Comparison of ENCODE assay signal across 12 mouse cellular contexts in genomic region chr5:125235398-125235797, GRCm38 (mm10). TPM values are rescaled to one million over a fixed set of nuclear protein-coding genes. Genes with fewer than 3 reads are reported as not detected.
A peak's percentile ranks its signal among the peaks of the same experiment; 100 is the strongest.
DNase-seq lines count a peak whose midpoint lies in the region; TF ChIP-seq lines count a peak whose summit lies in the region.
"Had no signal": no experiment of that assay in that cellular context is flagged by ENCODE, and none has a peak within 500 bp of the region (broad histone marks: within the 10 kb centered on the region; RNA-seq: fewer than 3 reads in every experiment).

No protein-coding gene starts in this region.

- no peak overlapping the region for H3K4me3 ChIP-seq in kidney, adult 2 months (ENCODE audit: insufficient read depth, low read depth, low read length)
- no peak overlapping the region for H3K4me3 ChIP-seq in MEL (ENCODE audit: control insufficient read depth in 1 of 2, insufficient read depth in 1 of 2, low read depth in 2 of 2, low read length in 2 of 2)
- H3K4me3 ChIP-seq: embryonic facial prominence, embryonic 10.5 days; limb, embryonic 12.5 days had no signal

- TF ChIP-seq EP300 in MEL (IDR thresholded peaks at IDR 0.05; ENCODE audit: low read depth in 1 of 2, low read length in 2 of 2), result no peak

- no peak overlapping the region for H3K9ac ChIP-seq in MEL (ENCODE audit: control insufficient read depth, low read depth, low read length, poor library complexity, severe bottlenecking)
- H3K9ac ChIP-seq: limb, embryonic 12.5 days had no signal

- TF ChIP-seq POLR2A in kidney, adult 2 months (IDR thresholded peaks at IDR 0.05; ENCODE audit: low read depth, low read length), result no peak
- no peak for TF ChIP-seq POLR2A in MEL (IDR thresholded peaks at IDR 0.05; ENCODE audit: control insufficient read depth in 1 of 2, insufficient read depth in 1 of 2, low read depth in 1 of 2, low read length in 2 of 2, poor library complexity in 1 of 2)

- peak; percentile 71 for TF ChIP-seq RAD21 in MEL (IDR thresholded peaks at IDR 0.05; ENCODE audit: low read depth, low read length)

- no peaks in the 10 kb centered on the region for H3K9me3 ChIP-seq in MEL (replicated peaks; ENCODE audit: insufficient read depth, low read length)
- H3K9me3 ChIP-seq: embryonic facial prominence, embryonic 10.5 days had no signal

- H3K27me3 ChIP-seq in kidney, adult 2 months (replicated peaks; ENCODE audit: control insufficient read depth, insufficient read depth, low read length), result no peaks in the 10 kb centered on the region
- H3K27me3 ChIP-seq in MEL (ENCODE audit: control insufficient read depth in 1 of 2, insufficient read depth in 2 of 2, low read length in 2 of 2), result no peaks in the 10 kb centered on the region
- H3K27me3 ChIP-seq: limb, embryonic 12.5 days had no signal

- no peaks in the 10 kb centered on the region for H3K4me1 ChIP-seq in kidney, adult 2 months (ENCODE audit: control insufficient read depth, insufficient read depth, low read length)
- H3K4me1 ChIP-seq in MEL (ENCODE audit: control insufficient read depth in 1 of 2, insufficient read depth in 2 of 2, low read length in 2 of 2), result peaks cover 0 to 4% of the 10 kb centered on the region in 2 experiments; a peak in 1 of 4 replicates
- H3K4me1 ChIP-seq: limb, embryonic 12.5 days had no signal

- no peak for DNase-seq in kidney, adult 2 months
- DNase-seq in kidney, postnatal 4 days, result no peak
- DNase-seq in lung, postnatal 36 days, result peak; percentile 24
- DNase-seq in lung, postnatal 14 days, result no peak
- peak; percentile 65 for DNase-seq in MEL (ENCODE audit: low read depth, low spot score)
- peak; percentile 28 for DNase-seq in induced T-regulatory cell, adult 2 months (ENCODE audit: low read depth)
- no peak for DNase-seq in adrenal gland, postnatal 25 days
- DNase-seq in layer of hippocampus, postnatal 25 days (ENCODE audit: extremely low spot score in 1 of 2, low spot score in 1 of 2), result no peak
- DNase-seq: cerebellum, postnatal 10 days; right cerebral cortex, adult 18-20 months had no signal

- WGBS in kidney, adult 2 months, result 94% methylated on average over 3 of the region's 3 CpGs

- peak; percentile 24; the same call in 1 of the 2 replicates for TF ChIP-seq CTCF in kidney, adult 2 months (conservative IDR thresholded peaks at IDR 0.05; ENCODE audit: insufficient read depth, insufficient read length, low read depth, low read length)
- TF ChIP-seq CTCF in MEL (IDR thresholded peaks at IDR 0.05 in 2 of 3, conservative IDR thresholded peaks at IDR 0.05 in 1 of 3; ENCODE audit: control insufficient read depth in 1 of 3, insufficient read depth in 1 of 3, low read depth in 2 of 3, low read length in 3 of 3, poor library complexity in 1 of 3, severe bottlenecking in 1 of 3), result peak; percentile 49 to 69 (median 64)

- H3K36me3 ChIP-seq in kidney, adult 2 months (ENCODE audit: control insufficient read depth, insufficient read depth, low read length), result no peaks in the 10 kb centered on the region
- H3K36me3 ChIP-seq in MEL (ENCODE audit: control insufficient read depth in 1 of 2, insufficient read depth in 2 of 2, low read length in 2 of 2), result no peaks in the 10 kb centered on the region
- H3K36me3 ChIP-seq: embryonic facial prominence, embryonic 10.5 days; limb, embryonic 12.5 days had no signal

- H3K79me2 ChIP-seq in MEL (ENCODE audit: control insufficient read depth, insufficient read depth, low read length, poor library complexity), result no peaks in the 10 kb centered on the region

- no peak overlapping the region for H3K27ac ChIP-seq in kidney, adult 2 months (ENCODE audit: insufficient read depth, low read depth, low read length)
- H3K27ac ChIP-seq in MEL (ENCODE audit: control insufficient read depth, low read depth, low read length), result no peak overlapping the region
- H3K27ac ChIP-seq: embryonic facial prominence, embryonic 10.5 days; limb, embryonic 12.5 days had no signal

TF ChIP-seq in MEL, 35 proteins besides CTCF, POLR2A, EP300 and RAD21:
- TF ChIP-seq MYC (IDR thresholded peaks at IDR 0.05; ENCODE audit: low read depth, low read length) (0 out of 2 replicates have a peak, but pooled peaks have one; percentile 41), ZC3H11A (IDR thresholded peaks at IDR 0.05; ENCODE audit: low read depth, low read length) (peak; percentile 75), MXI1 (IDR thresholded peaks at IDR 0.05; ENCODE audit: low read depth, low read length) (no peak), SMC3 (IDR thresholded peaks at IDR 0.05; ENCODE audit: low read depth, low read length) (peak; percentile 68), KAT2A (conservative IDR thresholded peaks at IDR 0.05; ENCODE audit: low read depth, low read length) (no peak)

RNA-seq across cellular contexts. Expression of gene Ncor2, which starts 56.4 kb away (rescaled TPM):
- polyA plus RNA-seq in kidney, adult 2 months (2012; rRNA removed), result 32.0 and 38.8 TPM in 2 replicates
- total RNA-seq in MEL (2012; rRNA removed), result 5.0 and 7.7 TPM in 2 replicates
- 10 to 100 TPM in 1 of 2 experiments, not detected in 1; 46.8 TPM for polyA plus RNA-seq in MEL (2012; ENCODE audit: insufficient read depth in 1 of 2, insufficient read length in 2 of 2, low read depth in 1 of 2, low replicate concordance in 2 of 2, missing spikeins in 1 of 2)
- total RNA-seq in adrenal gland, postnatal 25 days (2021), result 316 and 358 TPM in 2 replicates
- 100 to 1,000 TPM; 229 to 297 TPM for total RNA-seq in layer of hippocampus, postnatal 25 days (2021)

Comparison
In these comparisons a context has a peak if more than half of its experiments do, and no peak if none do; other contexts are left out.
1. DNase-seq: peak in lung, postnatal 36 days (single experiment), MEL (single experiment) and induced T-regulatory cell, adult 2 months (single experiment); none in kidney, adult 2 months (single experiment), kidney, postnatal 4 days (0 of 2), lung, postnatal 14 days (single experiment), adrenal gland, postnatal 25 days (single experiment) and layer of hippocampus, postnatal 25 days (0 of 2).
2. RNA of gene Ncor2, which starts 56.4 kb away (total RNA-seq): 316 to 358 TPM in adrenal gland, postnatal 25 days and 229 to 297 TPM in layer of hippocampus, postnatal 25 days; 5.0 to 7.7 TPM in MEL; every median in the first group is over 10 times any median in the second.